Mouse (Mus musculus) MEL-GATA-1-ER (cell line): ENCODE data around the gene Ston1.

Source experiments
- DNase-seq: peaks from one replicate; pipeline ENCODE4 v3.0.0-alpha.2; 2012; ENCODE audit warnings: low read depth; ENCODE audit errors: extremely low read depth

Gene Ston1

GRCm38 (mm10) chr17:88587371-88587770, 10.1 kb upstream of the Ston1 start:
- DNase-seq = no peak

- no peak for DNase-seq
Measured at GRCm38 (mm10) chr17:88588228-88588627, 9.3 kb upstream of the Ston1 start.

- DNase-seq = no peak
Measured at GRCm38 (mm10) chr17:88590251-88590650, 7.2 kb upstream of the Ston1 start.

- no peak for DNase-seq
Measured at GRCm38 (mm10) chr17:88595071-88595470, 2.4 kb upstream of the Ston1 start.

- DNase-seq = no peak
Measured at GRCm38 (mm10) chr17:88596068-88596467, 1.4 kb upstream of the Ston1 start.

GRCm38 (mm10) chr17:88596544-88597221, 801 bp upstream of the Ston1 start:
- peak; percentile 28 for DNase-seq

- no peak for DNase-seq
Measured at GRCm38 (mm10) chr17:88598056-88598420, 554 bp downstream of the Ston1 start.

GRCm38 (mm10) chr17:88598570-88599368, 1.3 kb downstream of the Ston1 start:
- no peak for DNase-seq

GRCm38 (mm10) chr17:88600492-88601026, 3.1 kb downstream of the Ston1 start:
- DNase-seq = no peak

GRCm38 (mm10) chr17:88603943-88604342, 6.5 kb downstream of the Ston1 start:
- no peak for DNase-seq

- no peak for DNase-seq
Measured at GRCm38 (mm10) chr17:88606056-88606455, 8.6 kb downstream of the Ston1 start.

GRCm38 (mm10) chr17:88609361-88609760, 11.9 kb downstream of the Ston1 start:
- DNase-seq = no peak

GRCm38 (mm10) chr17:88611057-88611456, 13.6 kb downstream of the Ston1 start:
- no peak for DNase-seq

- DNase-seq = peak; percentile 37
Measured at GRCm38 (mm10) chr17:88613172-88613571, 15.7 kb downstream of the Ston1 start.

GRCm38 (mm10) chr17:88613721-88614120, 16.2 kb downstream of the Ston1 start:
- no peak for DNase-seq

GRCm38 (mm10) chr17:88614234-88614633, 16.8 kb downstream of the Ston1 start:
- no peak for DNase-seq

- no peak for DNase-seq
Measured at GRCm38 (mm10) chr17:88614733-88615132, 17.2 kb downstream of the Ston1 start.

GRCm38 (mm10) chr17:88615492-88616155, 18.1 kb downstream of the Ston1 start:
- DNase-seq = no peak

GRCm38 (mm10) chr17:88620935-88621334, 23.5 kb downstream of the Ston1 start:
- DNase-seq = no peak

GRCm38 (mm10) chr17:88621374-88621773, 23.9 kb downstream of the Ston1 start:
- no peak for DNase-seq

GRCm38 (mm10) chr17:88622711-88623110, 25.2 kb downstream of the Ston1 start:
- DNase-seq = no peak

GRCm38 (mm10) chr17:88624386-88624785, 26.9 kb downstream of the Ston1 start:
- DNase-seq = no peak
